Mouse (Mus musculus): ENCODE measurements around the gene Bcl2a1d. TPM values are rescaled to one million over a fixed set of nuclear protein-coding genes. Genes with fewer than 3 reads are reported as not detected.

Bcl2a1d gene
- polyA plus RNA-seq (2015; fragmentation: Nextera tagmentation; extraction: Ambion mirVana): 0.41 TPM in 1 of 2 replicates, not detected in the other

DNA sequence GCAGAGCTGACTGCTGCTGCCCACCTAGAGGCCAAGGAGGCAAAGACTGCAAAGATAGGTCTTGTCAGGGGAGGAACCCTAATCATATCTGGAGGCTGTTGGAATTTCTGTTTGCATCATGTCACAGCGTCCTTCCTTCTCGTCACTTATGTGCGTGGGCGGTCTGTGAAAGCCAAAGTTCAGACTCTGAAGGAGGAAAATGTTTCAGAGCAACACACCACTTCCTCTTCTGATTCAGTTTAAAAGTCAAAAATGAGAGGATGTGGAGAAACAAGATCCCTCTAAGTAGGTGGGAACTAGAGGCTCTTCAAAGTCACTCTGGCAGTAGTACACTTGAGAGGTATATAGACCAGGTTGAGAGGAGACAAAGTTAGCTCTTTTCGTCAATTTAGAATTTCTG, at the start of gene Bcl2a1d:
Gene Bcl2a1d, minus strand, starts transcription at position 187 of the 400 bp plus-strand sequence.

DNA sequence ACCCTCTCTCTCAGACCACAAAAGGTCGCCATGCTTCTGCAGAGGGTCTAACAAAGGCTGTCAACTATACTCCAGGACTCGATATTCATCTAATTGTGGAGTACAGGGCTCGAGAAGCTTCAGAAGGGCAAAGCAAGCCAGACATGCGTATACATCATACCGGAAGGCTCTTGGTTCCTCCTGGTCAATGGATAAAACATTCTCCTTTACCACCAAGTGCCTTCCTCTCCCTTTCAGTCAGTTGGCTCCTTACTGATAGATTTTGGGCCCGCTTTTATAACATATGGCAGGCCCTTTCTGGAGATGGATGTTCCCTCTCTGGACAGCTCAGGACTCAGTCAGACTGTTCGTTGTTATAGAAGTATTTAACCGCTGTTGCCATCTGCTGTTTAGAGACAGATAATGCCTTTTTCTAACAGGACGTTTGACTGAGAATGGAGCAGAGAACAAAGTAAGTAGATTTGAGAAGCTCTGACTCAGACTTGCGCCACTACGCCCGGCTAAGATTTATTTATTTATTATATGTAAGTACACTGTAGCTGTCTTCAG, 11.7 kb downstream of the Bcl2a1d start, which contains the start of gene Mthfsl:
Gene Mthfsl, minus strand, starts transcription at position 308 of the 549 bp plus-strand sequence.

Other genes starting within 250 kb of the Bcl2a1d start
- 55.1 and 57.9 TPM in 2 replicates for gene Syncrip, start 249.3 kb downstream of the Bcl2a1d start, polyA plus RNA-seq (2015; fragmentation: Nextera tagmentation; extraction: Ambion mirVana)
- 15.5 and 16.0 TPM in 2 replicates for gene Zfp949, start 183.9 kb downstream of the Bcl2a1d start, polyA plus RNA-seq (2015; fragmentation: Nextera tagmentation; extraction: Ambion mirVana)
- gene Trim43a, start 151.0 kb downstream of the Bcl2a1d start, polyA plus RNA-seq (2015; fragmentation: Nextera tagmentation; extraction: Ambion mirVana): 0.27 and 0.43 TPM in 2 replicates
- gene Mthfsl, start 11.6 kb downstream of the Bcl2a1d start, polyA plus RNA-seq (2015; fragmentation: Nextera tagmentation; extraction: Ambion mirVana): 58.1 and 59.4 TPM in 2 replicates
- not detected in 2 replicates for gene Trim43c, start 107.2 kb upstream of the Bcl2a1d start, polyA plus RNA-seq (2015; fragmentation: Nextera tagmentation; extraction: Ambion mirVana)
- 0.50 TPM in 1 of 2 replicates, not detected in the other for gene Bcl2a1a, start 225.0 kb upstream of the Bcl2a1d start, polyA plus RNA-seq (2015; fragmentation: Nextera tagmentation; extraction: Ambion mirVana)